Mouse (Mus musculus): ENCODE measurements around the gene Gm5934.
"Not testable (repeated sequence)": the region's sequence is repeated elsewhere in the genome, so short reads cannot be mapped to it uniquely, and the experiment has no call there.

The Gm5934 gene

DNA sequence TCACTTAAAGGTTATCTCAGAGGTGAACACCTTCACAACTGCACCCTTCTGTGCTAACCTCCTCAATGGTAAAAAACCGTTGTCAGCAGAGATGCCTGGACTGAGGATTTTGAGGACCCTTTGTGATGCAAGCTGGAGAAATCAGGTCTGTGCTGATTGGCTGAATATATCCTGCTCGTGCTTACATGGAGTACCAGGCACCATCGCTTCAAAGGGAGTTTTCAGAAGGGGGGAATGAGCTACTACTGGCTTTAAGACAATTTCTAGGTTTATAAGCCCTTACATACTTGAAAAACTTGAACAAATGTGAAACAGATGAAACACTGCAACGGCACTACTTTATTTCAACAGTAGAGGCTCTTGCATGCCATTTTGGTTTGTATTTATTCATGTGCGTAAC is at the start of gene Gm5934:
TSS of gene Gm5934 (minus strand) at position 101 of the 400 bp plus-strand sequence.
- DNase-seq = not testable (repeated sequence)

Measured in B cell, adult 2 months (primary cell).